Mouse (Mus musculus): ENCODE data around the gene Theg. TPM values are rescaled to one million over a fixed set of nuclear protein-coding genes. Genes with fewer than 3 reads are reported as not detected.

Gene Theg
- total and polyA plus RNA-seq, 2 experiments = not detected

GRCm38 (mm10) chr10:79625398-79625797, 38.3 kb upstream of the Theg start:
- WGBS = 78% methylated on average over 9 of the region's 9 CpGs
- no peak overlapping the region for H3K27ac ChIP-seq (replicated peaks; ENCODE audit: insufficient read depth, low read depth, low read length)
- no peak for TF ChIP-seq POLR2A (IDR thresholded peaks at IDR 0.05; ENCODE audit: extremely low read depth, insufficient read depth, low read length)
- TF ChIP-seq CTCF (IDR thresholded peaks at IDR 0.05; ENCODE audit: low read depth, low read length) = no peak

DNA sequence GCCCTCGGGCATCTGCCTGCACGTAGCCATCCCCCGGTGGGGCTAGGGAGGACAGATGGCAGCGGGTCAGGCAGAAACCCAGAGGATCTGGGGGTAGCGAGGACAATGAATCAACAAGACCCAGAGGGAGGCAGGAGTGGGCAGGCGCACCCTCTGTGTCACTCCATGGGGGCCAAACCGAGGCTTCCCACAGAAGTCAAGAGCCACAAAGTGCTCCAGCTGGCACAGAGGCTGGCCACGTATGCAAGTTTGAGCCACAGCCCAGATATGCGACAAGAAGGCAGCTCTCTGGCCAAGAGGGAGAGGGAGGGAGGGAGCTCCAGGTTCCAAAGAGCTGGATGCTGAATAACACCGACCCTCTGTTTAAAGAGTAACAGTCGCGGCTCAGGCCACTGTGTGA, 36.8 kb upstream of the Theg start:
- Histone ChIP-seq H3K9ac (ENCODE audit: low read depth, low read length) (no peak overlapping the region), H3K4me3 (ENCODE audit: insufficient read depth, low read depth, low read length) (no peak overlapping the region), H3K4me1 (ENCODE audit: control insufficient read depth, insufficient read depth, low read length) (no peaks in the 10 kb centered on the region), H3K79me2 (ENCODE audit: control insufficient read depth, insufficient read depth, low read length) (no peaks in the 10 kb centered on the region), H3K27ac (replicated peaks; ENCODE audit: insufficient read depth, low read depth, low read length) (no peak overlapping the region), H3K36me3 (ENCODE audit: control insufficient read depth, insufficient read depth, low read length) (no peaks in the 10 kb centered on the region), H3K27me3 (ENCODE audit: control insufficient read depth, insufficient read depth, low read length) (no peaks in the 10 kb centered on the region)
- whole genome bisulfite sequencing = 73% methylated on average over 12 of the region's 12 CpGs
- no peak for TF ChIP-seq CTCF (IDR thresholded peaks at IDR 0.05; ENCODE audit: low read depth, low read length)
- no peak for TF ChIP-seq POLR2A (IDR thresholded peaks at IDR 0.05; ENCODE audit: extremely low read depth, insufficient read depth, low read length)
- no peak for DNase-seq (ENCODE audit: extremely low read depth, low read depth, low spot score)

More at GRCm38 (mm10) chr10:79625398-79625797, 38.3 kb upstream of the Theg start:
- no peak overlapping the region for H3K9ac ChIP-seq (ENCODE audit: low read depth, low read length)
- no peaks in the 10 kb centered on the region for H3K36me3 ChIP-seq (ENCODE audit: control insufficient read depth, insufficient read depth, low read length)
- H3K4me1 ChIP-seq (ENCODE audit: control insufficient read depth, insufficient read depth, low read length) = no peaks in the 10 kb centered on the region
- no peaks in the 10 kb centered on the region for H3K79me2 ChIP-seq (ENCODE audit: control insufficient read depth, insufficient read depth, low read length)
- H3K4me3 ChIP-seq (ENCODE audit: insufficient read depth, low read depth, low read length) = no peak overlapping the region
- DNase-seq (ENCODE audit: extremely low read depth, low read depth, low spot score) = no peak
- H3K27me3 ChIP-seq (ENCODE audit: control insufficient read depth, insufficient read depth, low read length) = no peaks in the 10 kb centered on the region

- TF ChIP-seq CTCF (IDR thresholded peaks at IDR 0.05; ENCODE audit: low read depth, low read length) (no peak), POLR2A (IDR thresholded peaks at IDR 0.05; ENCODE audit: extremely low read depth, insufficient read depth, low read length) (no peak)
- no peaks in the 10 kb centered on the region for H3K79me2 ChIP-seq (ENCODE audit: control insufficient read depth, insufficient read depth, low read length)
- no peaks in the 10 kb centered on the region for H3K36me3 ChIP-seq (ENCODE audit: control insufficient read depth, insufficient read depth, low read length)
- H3K9ac ChIP-seq (ENCODE audit: low read depth, low read length) = no peak overlapping the region
- H3K27me3 ChIP-seq (ENCODE audit: control insufficient read depth, insufficient read depth, low read length) = peaks cover 7% of the 10 kb centered on the region; the same call in 1 of the 2 replicates
- no peak overlapping the region for H3K27ac ChIP-seq (replicated peaks; ENCODE audit: insufficient read depth, low read depth, low read length)
- H3K4me3 ChIP-seq (ENCODE audit: insufficient read depth, low read depth, low read length) = no peak overlapping the region
- no peaks in the 10 kb centered on the region for H3K4me1 ChIP-seq (ENCODE audit: control insufficient read depth, insufficient read depth, low read length)
- no peak for DNase-seq (ENCODE audit: extremely low read depth, low read depth, low spot score)
- WGBS = 93% methylated on average over 5 of the region's 5 CpGs
These were observed 29.2 kb upstream of the Theg start for GRCm38 (mm10) chr10:79616376-79616775.

- TF ChIP-seq POLR2A (IDR thresholded peaks at IDR 0.05; ENCODE audit: extremely low read depth, insufficient read depth, low read length) (no peak), CTCF (IDR thresholded peaks at IDR 0.05; ENCODE audit: low read depth, low read length) (no peak)
- H3K79me2 ChIP-seq (ENCODE audit: control insufficient read depth, insufficient read depth, low read length) = no peaks in the 10 kb centered on the region
- H3K27me3 ChIP-seq (ENCODE audit: control insufficient read depth, insufficient read depth, low read length) = peaks cover 7% of the 10 kb centered on the region; the same call in 1 of the 2 replicates
- 11% methylated on average over 8 of the region's 8 CpGs for WGBS
- no peaks in the 10 kb centered on the region for H3K36me3 ChIP-seq (ENCODE audit: control insufficient read depth, insufficient read depth, low read length)
- no peak overlapping the region for H3K9ac ChIP-seq (ENCODE audit: low read depth, low read length)
- H3K27ac ChIP-seq (replicated peaks; ENCODE audit: insufficient read depth, low read depth, low read length) = no peak overlapping the region
- H3K4me3 ChIP-seq (ENCODE audit: insufficient read depth, low read depth, low read length) = no peak overlapping the region
- peak; percentile 46 for DNase-seq (ENCODE audit: extremely low read depth, low read depth, low spot score)
- no peaks in the 10 kb centered on the region for H3K4me1 ChIP-seq (ENCODE audit: control insufficient read depth, insufficient read depth, low read length)
These were observed 28.7 kb upstream of the Theg start for GRCm38 (mm10) chr10:79615860-79616259.

DNA sequence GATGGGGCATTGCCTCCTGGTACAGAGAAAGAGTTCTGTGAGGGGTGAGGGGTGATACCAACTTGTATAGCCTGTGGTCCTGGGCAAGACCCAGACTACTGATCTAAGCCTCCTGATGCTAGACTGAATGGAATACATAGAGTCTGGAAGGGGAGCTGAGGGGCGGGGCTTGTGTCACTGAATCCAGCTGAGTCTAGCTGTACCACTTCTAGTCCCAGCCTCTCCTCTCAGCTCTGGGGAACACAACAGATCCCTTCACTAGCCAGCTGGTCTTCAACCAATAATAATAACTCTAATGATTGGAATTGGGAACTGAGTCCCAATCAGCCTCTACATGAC, 27.1 kb upstream of the Theg start:
- Histone ChIP-seq H3K9ac (ENCODE audit: low read depth, low read length) (no peak overlapping the region), H3K4me1 (ENCODE audit: control insufficient read depth, insufficient read depth, low read length) (no peaks in the 10 kb centered on the region), H3K36me3 (ENCODE audit: control insufficient read depth, insufficient read depth, low read length) (no peaks in the 10 kb centered on the region), H3K27me3 (ENCODE audit: control insufficient read depth, insufficient read depth, low read length) (peaks cover 7% of the 10 kb centered on the region; the same call in 1 of the 2 replicates), H3K4me3 (ENCODE audit: insufficient read depth, low read depth, low read length) (no peak overlapping the region), H3K27ac (replicated peaks; ENCODE audit: insufficient read depth, low read depth, low read length) (no peak overlapping the region), H3K79me2 (ENCODE audit: control insufficient read depth, insufficient read depth, low read length) (no peaks in the 10 kb centered on the region)
- 89% methylated on average over 1 of the region's 1 CpGs for WGBS
- no peak for DNase-seq (ENCODE audit: extremely low read depth, low read depth, low spot score)
- TF ChIP-seq POLR2A (IDR thresholded peaks at IDR 0.05; ENCODE audit: extremely low read depth, insufficient read depth, low read length) (no peak), CTCF (IDR thresholded peaks at IDR 0.05; ENCODE audit: low read depth, low read length) (no peak)

GRCm38 (mm10) chr10:79613578-79614304, 26.6 kb upstream of the Theg start, which contains the start of gene C2cd4c:
C2cd4c (minus strand) TSS chr10:79614025.
- Histone ChIP-seq H3K79me2 (ENCODE audit: control insufficient read depth, insufficient read depth, low read length) (no peaks in the 10 kb centered on the region), H3K4me1 (ENCODE audit: control insufficient read depth, insufficient read depth, low read length) (no peaks in the 10 kb centered on the region), H3K4me3 (ENCODE audit: insufficient read depth, low read depth, low read length) (peak within 1 kb of the TSS; percentile 56), H3K36me3 (ENCODE audit: control insufficient read depth, insufficient read depth, low read length) (no peaks in the 10 kb centered on the region), H3K27ac (replicated peaks; ENCODE audit: insufficient read depth, low read depth, low read length) (no peak within 1 kb of the TSS), H3K9ac (ENCODE audit: low read depth, low read length) (peak within 1 kb of the TSS; percentile 64), H3K27me3 (ENCODE audit: control insufficient read depth, insufficient read depth, low read length) (peaks cover 7% of the 10 kb centered on the region; the same call in 1 of the 2 replicates)
- DNase-seq (ENCODE audit: extremely low read depth, low read depth, low spot score) = peak; percentile 65
- TF ChIP-seq CTCF (IDR thresholded peaks at IDR 0.05; ENCODE audit: low read depth, low read length) = no peak
- no peak for TF ChIP-seq POLR2A (IDR thresholded peaks at IDR 0.05; ENCODE audit: extremely low read depth, insufficient read depth, low read length)
- WGBS = 2% methylated on average over 60 of the region's 60 CpGs
